Mouse (Mus musculus): Measurements from ENCODE around the gene Proz. TPM values are rescaled to one million over a fixed set of nuclear protein-coding genes. Genes with fewer than 3 reads are reported as not detected.
"Not testable (repeated sequence)": the region's sequence is repeated elsewhere in the genome, so short reads cannot be mapped to it uniquely, and the experiment has no call there.

Proz gene
- total and polyA plus RNA-seq, 2 experiments from 2014 or later, result 0.10 TPM; not detected in 1

GRCm38 (mm10) chr8:13047652-13048051 is 13.1 kb upstream of the Proz start:
- H3K4me3 ChIP-seq (ENCODE audit: low read depth, low read length), result no peak overlapping the region
- H3K27ac ChIP-seq (ENCODE audit: low read depth), result no peak overlapping the region
- no peak overlapping the region for H3K9ac ChIP-seq (replicated peaks; ENCODE audit: low read depth, low read length)
- no peak for ATAC-seq (ENCODE audit: insufficient read depth, low read depth)
- H3K4me2 ChIP-seq (ENCODE audit: low read depth, low read length), result no peak overlapping the region
- WGBS, result 54% methylated on average over 5 of the region's 5 CpGs
- H3K9me3 ChIP-seq (replicated peaks; ENCODE audit: control insufficient read depth, low read length), result peaks cover 4% of the 10 kb centered on the region; the same call in 1 of the 2 replicates
- H3K36me3 ChIP-seq (replicated peaks; ENCODE audit: control insufficient read depth, insufficient read depth, low read length), result no peaks in the 10 kb centered on the region
- no peak for DNase-seq (ENCODE audit: low spot score)
- H3K4me1 ChIP-seq (ENCODE audit: control insufficient read depth, insufficient read depth), result no peaks in the 10 kb centered on the region
- no peaks in the 10 kb centered on the region for H3K27me3 ChIP-seq (ENCODE audit: control insufficient read depth, insufficient read depth, low read length)
- TF ChIP-seq EP300 (IDR thresholded peaks at IDR 0.05; ENCODE audit: low read depth), result no peak
- TF ChIP-seq CTCF (IDR thresholded peaks at IDR 0.05; ENCODE audit: low read depth), result no peak

GRCm38 (mm10) chr8:13050550-13050949 is 10.2 kb upstream of the Proz start:
- no peak overlapping the region for H3K4me2 ChIP-seq (ENCODE audit: low read depth, low read length)
- H3K9ac ChIP-seq (replicated peaks; ENCODE audit: low read depth, low read length), result no peak overlapping the region
- no peak for DNase-seq (ENCODE audit: low spot score)
- no peaks in the 10 kb centered on the region for H3K27me3 ChIP-seq (ENCODE audit: control insufficient read depth, insufficient read depth, low read length)
- ATAC-seq (ENCODE audit: insufficient read depth, low read depth), result no peak
- H3K4me1 ChIP-seq (ENCODE audit: control insufficient read depth, insufficient read depth), result no peaks in the 10 kb centered on the region
- peaks cover 4% of the 10 kb centered on the region; the same call in 1 of the 2 replicates for H3K9me3 ChIP-seq (replicated peaks; ENCODE audit: control insufficient read depth, low read length)
- no peak overlapping the region for H3K4me3 ChIP-seq (ENCODE audit: low read depth, low read length)
- H3K27ac ChIP-seq (ENCODE audit: low read depth), result no peak overlapping the region
- H3K36me3 ChIP-seq (replicated peaks; ENCODE audit: control insufficient read depth, insufficient read depth, low read length), result no peaks in the 10 kb centered on the region
- TF ChIP-seq EP300 (IDR thresholded peaks at IDR 0.05; ENCODE audit: low read depth) (no peak), CTCF (IDR thresholded peaks at IDR 0.05; ENCODE audit: low read depth) (no peak)
- WGBS, result 74% methylated on average over 10 of the region's 10 CpGs

GRCm38 (mm10) chr8:13057351-13057750 is 3.4 kb upstream of the Proz start:
- no peak overlapping the region for H3K4me2 ChIP-seq (ENCODE audit: low read depth, low read length)
- no peaks in the 10 kb centered on the region for H3K36me3 ChIP-seq (replicated peaks; ENCODE audit: control insufficient read depth, insufficient read depth, low read length)
- no peak for DNase-seq (ENCODE audit: low spot score)
- H3K9ac ChIP-seq (replicated peaks; ENCODE audit: low read depth, low read length), result no peak overlapping the region
- H3K4me1 ChIP-seq (ENCODE audit: control insufficient read depth, insufficient read depth), result no peaks in the 10 kb centered on the region
- ATAC-seq (ENCODE audit: insufficient read depth, low read depth), result no peak
- no peaks in the 10 kb centered on the region for H3K27me3 ChIP-seq (ENCODE audit: control insufficient read depth, insufficient read depth, low read length)
- no peaks in the 10 kb centered on the region for H3K9me3 ChIP-seq (replicated peaks; ENCODE audit: control insufficient read depth, low read length)
- WGBS, result 81% methylated on average over 4 of the region's 4 CpGs
- no peak overlapping the region for H3K27ac ChIP-seq (ENCODE audit: low read depth)
- no peak overlapping the region for H3K4me3 ChIP-seq (ENCODE audit: low read depth, low read length)
- no peak for TF ChIP-seq CTCF (IDR thresholded peaks at IDR 0.05; ENCODE audit: low read depth)
- TF ChIP-seq EP300 (IDR thresholded peaks at IDR 0.05; ENCODE audit: low read depth), result no peak

- Histone ChIP-seq H3K4me3 (ENCODE audit: low read depth, low read length) (no peak overlapping the region), H3K4me2 (ENCODE audit: low read depth, low read length) (no peak overlapping the region), H3K4me1 (ENCODE audit: control insufficient read depth, insufficient read depth) (no peaks in the 10 kb centered on the region), H3K9ac (replicated peaks; ENCODE audit: low read depth, low read length) (no peak overlapping the region), H3K36me3 (replicated peaks; ENCODE audit: control insufficient read depth, insufficient read depth, low read length) (no peaks in the 10 kb centered on the region), H3K27me3 (ENCODE audit: control insufficient read depth, insufficient read depth, low read length) (no peaks in the 10 kb centered on the region), H3K9me3 (replicated peaks; ENCODE audit: control insufficient read depth, low read length) (no peaks in the 10 kb centered on the region), H3K27ac (ENCODE audit: low read depth) (no peak overlapping the region)
- DNase-seq (ENCODE audit: low spot score), result no peak
- TF ChIP-seq EP300 (IDR thresholded peaks at IDR 0.05; ENCODE audit: low read depth) (no peak), CTCF (IDR thresholded peaks at IDR 0.05; ENCODE audit: low read depth) (no peak)
- ATAC-seq (ENCODE audit: insufficient read depth, low read depth), result no peak
- 70% methylated on average over 16 of the region's 16 CpGs for WGBS
Observed at GRCm38 (mm10) chr8:13063112-13063511, 2.4 kb downstream of the Proz start.

DNA sequence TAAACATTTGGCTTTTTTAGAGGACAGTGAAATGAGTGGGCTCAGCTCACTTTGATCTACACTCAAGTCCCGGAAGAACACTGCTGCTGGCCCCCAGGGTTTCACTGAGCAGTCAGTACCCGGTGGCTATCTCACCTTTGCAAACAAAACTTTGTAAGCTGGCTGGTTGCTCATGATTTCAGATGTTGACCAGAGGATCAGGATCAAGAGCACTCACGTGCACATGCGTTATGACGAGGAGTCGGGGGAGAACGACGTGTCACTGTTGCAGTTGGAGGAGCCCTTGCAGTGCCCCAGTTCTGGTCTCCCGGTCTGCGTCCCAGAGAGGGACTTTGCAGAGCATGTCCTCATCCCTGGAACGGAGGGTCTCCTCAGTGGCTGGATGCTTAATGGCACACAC is 12.5 kb downstream of the Proz start:
- Histone ChIP-seq H3K9ac (replicated peaks; ENCODE audit: low read depth, low read length) (no peak overlapping the region), H3K9me3 (replicated peaks; ENCODE audit: control insufficient read depth, low read length) (no peaks in the 10 kb centered on the region), H3K4me1 (ENCODE audit: control insufficient read depth, insufficient read depth) (no peaks in the 10 kb centered on the region), H3K27me3 (ENCODE audit: control insufficient read depth, insufficient read depth, low read length) (no peaks in the 10 kb centered on the region), H3K36me3 (replicated peaks; ENCODE audit: control insufficient read depth, insufficient read depth, low read length) (peaks cover 39% of the 10 kb centered on the region), H3K4me3 (ENCODE audit: low read depth, low read length) (no peak overlapping the region), H3K27ac (ENCODE audit: low read depth) (no peak overlapping the region), H3K4me2 (ENCODE audit: low read depth, low read length) (no peak overlapping the region)
- ATAC-seq (ENCODE audit: insufficient read depth, low read depth), result no peak
- TF ChIP-seq EP300 (IDR thresholded peaks at IDR 0.05; ENCODE audit: low read depth) (no peak), CTCF (IDR thresholded peaks at IDR 0.05; ENCODE audit: low read depth) (no peak)
- 87% methylated on average over 11 of the region's 11 CpGs for WGBS
- no peak for DNase-seq (ENCODE audit: low spot score)

- 93% methylated on average over 8 of the region's 8 CpGs for WGBS
- DNase-seq (ENCODE audit: low spot score), result no peak
- TF ChIP-seq EP300 (IDR thresholded peaks at IDR 0.05; ENCODE audit: low read depth) (no peak), CTCF (IDR thresholded peaks at IDR 0.05; ENCODE audit: low read depth) (no peak)
- H3K27me3 ChIP-seq (ENCODE audit: control insufficient read depth, insufficient read depth, low read length), result no peaks in the 10 kb centered on the region
- no peak overlapping the region for H3K9ac ChIP-seq (replicated peaks; ENCODE audit: low read depth, low read length)
- no peak overlapping the region for H3K27ac ChIP-seq (ENCODE audit: low read depth)
- H3K4me3 ChIP-seq (ENCODE audit: low read depth, low read length), result no peak overlapping the region
- H3K9me3 ChIP-seq (replicated peaks; ENCODE audit: control insufficient read depth, low read length), result no peaks in the 10 kb centered on the region
- no peak overlapping the region for H3K4me2 ChIP-seq (ENCODE audit: low read depth, low read length)
- no peak for ATAC-seq (ENCODE audit: insufficient read depth, low read depth)
- H3K36me3 ChIP-seq (replicated peaks; ENCODE audit: control insufficient read depth, insufficient read depth, low read length), result peaks cover 57% of the 10 kb centered on the region
- H3K4me1 ChIP-seq (ENCODE audit: control insufficient read depth, insufficient read depth), result no peaks in the 10 kb centered on the region
Observed at GRCm38 (mm10) chr8:13075044-13075443, 14.3 kb downstream of the Proz start.

- H3K4me2 ChIP-seq (ENCODE audit: low read depth, low read length); H3K4me1 ChIP-seq (ENCODE audit: control insufficient read depth, insufficient read depth); DNase-seq (ENCODE audit: low spot score); H3K4me3 ChIP-seq (ENCODE audit: low read depth, low read length); H3K27me3 ChIP-seq (ENCODE audit: control insufficient read depth, insufficient read depth, low read length); H3K27ac ChIP-seq (ENCODE audit: low read depth); H3K9me3 ChIP-seq (replicated peaks; ENCODE audit: control insufficient read depth, low read length); ATAC-seq (ENCODE audit: insufficient read depth, low read depth); H3K9ac ChIP-seq (replicated peaks; ENCODE audit: low read depth, low read length): not testable (repeated sequence)
- H3K36me3 ChIP-seq (replicated peaks; ENCODE audit: control insufficient read depth, insufficient read depth, low read length), result peaks cover 63% of the 10 kb centered on the region
- 97% methylated on average over 1 of the region's 1 CpGs for WGBS
Observed at GRCm38 (mm10) chr8:13075579-13075978, 14.9 kb downstream of the Proz start.

Data from heart, postnatal 0 days (tissue).